Mouse (Mus musculus): ENCODE results near the gene Ttc7b.

- TF ChIP-seq ZC3H11A (IDR thresholded peaks at IDR 0.05; ENCODE audit: borderline replicate concordance, low read depth, low read length) (no peak), ZNF384 (IDR thresholded peaks at IDR 0.05; ENCODE audit: low read depth, low read length) (no peak), CHD2 (IDR thresholded peaks at IDR 0.05; ENCODE audit: low read depth, low read length) (no peak)
These were observed 211.4 kb downstream of the Ttc7b start for GRCm38 (mm10) chr12:100309201-100309600.
